Mouse (Mus musculus): ENCODE data around the gene Jmjd7.

Gene Jmjd7

GRCm38 (mm10) chr2:120012924-120013323 is 14.4 kb upstream of the Jmjd7 start:
- no peak for DNase-seq (ENCODE audit: low read depth)

- no peak for DNase-seq (ENCODE audit: low read depth)
Observed at GRCm38 (mm10) chr2:120013831-120014486, 13.3 kb upstream of the Jmjd7 start.

GRCm38 (mm10) chr2:120015882-120016281 is 11.4 kb upstream of the Jmjd7 start:
- no peak for DNase-seq (ENCODE audit: low read depth)

- no peak for DNase-seq (ENCODE audit: low read depth)
Observed at GRCm38 (mm10) chr2:120017599-120017998, 9.7 kb upstream of the Jmjd7 start.

GRCm38 (mm10) chr2:120024337-120024736 is 2.9 kb upstream of the Jmjd7 start:
- no peak for DNase-seq (ENCODE audit: low read depth)

GRCm38 (mm10) chr2:120027950-120028331 is 658 bp downstream of the Jmjd7 start:
- peak; percentile 28 for DNase-seq (ENCODE audit: low read depth)

GRCm38 (mm10) chr2:120030380-120030779 is 3.1 kb downstream of the Jmjd7 start:
- DNase-seq (ENCODE audit: low read depth), result no peak

- no peak for DNase-seq (ENCODE audit: low read depth)
Observed at GRCm38 (mm10) chr2:120032726-120033467, 5.6 kb downstream of the Jmjd7 start, which contains the start of gene Pla2g4b. Gene Pla2g4b, plus strand, starts transcription at chr2:120033417.

- no peak for DNase-seq (ENCODE audit: low read depth)
Observed at GRCm38 (mm10) chr2:120033726-120034125, 6.4 kb downstream of the Jmjd7 start.

- no peak for DNase-seq (ENCODE audit: low read depth)
Observed at GRCm38 (mm10) chr2:120037744-120038143, 10.5 kb downstream of the Jmjd7 start.

- DNase-seq (ENCODE audit: low read depth), result no peak
Observed at GRCm38 (mm10) chr2:120040991-120041390, 13.7 kb downstream of the Jmjd7 start.

GRCm38 (mm10) chr2:120044101-120044603 is 16.9 kb downstream of the Jmjd7 start:
- DNase-seq (ENCODE audit: low read depth), result peak; percentile 78

GRCm38 (mm10) chr2:120044676-120045075 is 17.4 kb downstream of the Jmjd7 start:
- no peak for DNase-seq (ENCODE audit: low read depth)

- no peak for DNase-seq (ENCODE audit: low read depth)
Observed at GRCm38 (mm10) chr2:120046486-120047310, 19.4 kb downstream of the Jmjd7 start.

- no peak for DNase-seq (ENCODE audit: low read depth)
Observed at GRCm38 (mm10) chr2:120048173-120048572, 20.9 kb downstream of the Jmjd7 start.

GRCm38 (mm10) chr2:120049632-120050274 is 22.5 kb downstream of the Jmjd7 start:
- DNase-seq (ENCODE audit: low read depth), result peak; percentile 71

- no peak for DNase-seq (ENCODE audit: low read depth)
Observed at GRCm38 (mm10) chr2:120051405-120051804, 24.1 kb downstream of the Jmjd7 start.

GRCm38 (mm10) chr2:120054771-120055552 is 27.7 kb downstream of the Jmjd7 start:
- DNase-seq (ENCODE audit: low read depth), result no peak

GRCm38 (mm10) chr2:120055923-120056322 is 28.6 kb downstream of the Jmjd7 start:
- DNase-seq (ENCODE audit: low read depth), result no peak

- no peak for DNase-seq (ENCODE audit: low read depth)
Observed at GRCm38 (mm10) chr2:120058818-120059217, 31.5 kb downstream of the Jmjd7 start.

GRCm38 (mm10) chr2:120059466-120059865 is 32.2 kb downstream of the Jmjd7 start:
- DNase-seq (ENCODE audit: low read depth), result no peak
